Mouse (Mus musculus) hindbrain, embryonic 14.5 days (tissue): ENCODE data around the gene Anpep. TPM values are rescaled to one million over a fixed set of nuclear protein-coding genes. Genes with fewer than 3 reads are reported as not detected.
A peak's percentile ranks its signal among the peaks of the same experiment; 100 is the strongest.

ENCODE experiments used
- ATAC-seq: fragments of 200-750 bp; cut with Nextera tagmentation; 2 replicates; pipeline ENCODE4 v1.8.0; 2017; ENCODE audit warnings: moderate number of reproducible peaks, mild to moderate bottlenecking, moderate TSS enrichment, moderate library complexity; ENCODE audit not compliant: low FRiP score
- DNase-seq: peaks from one replicate; pipeline ENCODE4 v3.0.0-alpha.2; 2015; ENCODE audit warnings: low spot score
- H3K27ac ChIP-seq: fragments of 300-500 bp; sonication (generic); 2 replicates; pipeline ENCODE4 v1.5.1; 2014; ENCODE audit warnings: mild to moderate bottlenecking, moderate library complexity
- H3K27me3 ChIP-seq: fragments of 300-500 bp; sonication (generic); 2 replicates; pipeline ENCODE4 v1.6.1; 2014; ENCODE audit warnings: mild to moderate bottlenecking, low read length, mixed read lengths; ENCODE audit not compliant: control insufficient read depth, insufficient read depth
- H3K36me3 ChIP-seq: fragments of 300-500 bp; sonication (generic); replicated peaks from 2 replicates; pipeline ENCODE4 v1.6.1; 2014; ENCODE audit not compliant: control insufficient read depth, insufficient read depth
- H3K4me1 ChIP-seq: fragments of 300-500 bp; sonication (generic); replicated peaks from 2 replicates; pipeline ENCODE4 v1.6.1; 2014; ENCODE audit warnings: antibody characterized with exemption, low read length, mixed read lengths; ENCODE audit not compliant: control insufficient read depth, insufficient read depth
- H3K4me2 ChIP-seq: fragments of 300-500 bp; sonication (generic); replicated peaks from 2 replicates; pipeline ENCODE4 v1.6.1; 2014; ENCODE audit warnings: mild to moderate bottlenecking, moderate library complexity
- H3K4me3 ChIP-seq: fragments of 300-500 bp; sonication (generic); replicated peaks from 2 replicates; pipeline ENCODE4 v1.5.1; 2014; ENCODE audit warnings: mild to moderate bottlenecking, low read length
- H3K9ac ChIP-seq: fragments of 300-500 bp; sonication (generic); 2 replicates; pipeline ENCODE4 v1.6.1; 2014
- H3K9me3 ChIP-seq: fragments of 300-500 bp; sonication (generic); 2 replicates; pipeline ENCODE4 v1.6.1; 2016; ENCODE audit warnings: low read length; ENCODE audit not compliant: control insufficient read depth
- WGBS: fragments of 180-500 bp; shearing (Covaris S2); extraction: QIAGEN DNeasy Blood & Tissue Kit; methylation state at CpG from one replicate; pipeline ENCODE4 v1.1.7; 2014; 5-methylcytosine and 5-hydroxymethylcytosine counted together
- polyA plus RNA-seq: library from polyadenylated mRNA; unstranded; fragments of >200 nt; fragmentation: Nextera tagmentation; extraction: Ambion mirVana; gene quantifications from 2 replicates; pipeline ENCODE4 v1.2.1, GENCODE M21; 2014

The Anpep gene
- polyA plus RNA-seq, 1 experiment from 2014 or later: 6.6 TPM

DNA sequence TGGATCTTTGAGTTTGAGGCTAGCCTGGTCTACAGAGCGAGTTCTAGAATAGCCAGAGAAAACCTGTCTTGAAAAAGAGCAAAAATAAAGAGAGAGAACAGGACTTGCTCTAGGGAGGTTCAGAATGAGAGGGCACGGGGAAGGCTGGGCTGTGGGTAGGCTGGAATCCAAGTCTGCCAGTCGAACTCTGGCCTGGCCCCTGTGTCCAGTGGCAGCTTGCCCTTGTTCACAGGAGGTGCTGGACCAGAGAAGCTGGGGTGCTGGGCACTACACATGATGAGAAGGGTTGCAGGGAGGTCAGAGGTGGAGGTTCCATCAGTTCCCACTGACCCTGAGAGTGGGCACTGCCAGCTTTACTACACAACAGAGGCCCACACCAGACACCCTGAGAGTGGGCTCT is 32.5 kb downstream of the Anpep start:
- no peak overlapping the region for H3K4me2 ChIP-seq
- no peak overlapping the region for H3K4me3 ChIP-seq
- WGBS: 74% methylated on average over 3 of the region's 3 CpGs
- no peak overlapping the region for H3K9ac ChIP-seq
- ATAC-seq (no peak), DNase-seq (no peak)
- H3K27me3 ChIP-seq: no peaks in the 10 kb centered on the region
- H3K36me3 ChIP-seq: no peaks in the 10 kb centered on the region
- no peaks in the 10 kb centered on the region for H3K9me3 ChIP-seq
- H3K4me1 ChIP-seq: no peaks in the 10 kb centered on the region
- H3K27ac ChIP-seq: no peak overlapping the region

DNA sequence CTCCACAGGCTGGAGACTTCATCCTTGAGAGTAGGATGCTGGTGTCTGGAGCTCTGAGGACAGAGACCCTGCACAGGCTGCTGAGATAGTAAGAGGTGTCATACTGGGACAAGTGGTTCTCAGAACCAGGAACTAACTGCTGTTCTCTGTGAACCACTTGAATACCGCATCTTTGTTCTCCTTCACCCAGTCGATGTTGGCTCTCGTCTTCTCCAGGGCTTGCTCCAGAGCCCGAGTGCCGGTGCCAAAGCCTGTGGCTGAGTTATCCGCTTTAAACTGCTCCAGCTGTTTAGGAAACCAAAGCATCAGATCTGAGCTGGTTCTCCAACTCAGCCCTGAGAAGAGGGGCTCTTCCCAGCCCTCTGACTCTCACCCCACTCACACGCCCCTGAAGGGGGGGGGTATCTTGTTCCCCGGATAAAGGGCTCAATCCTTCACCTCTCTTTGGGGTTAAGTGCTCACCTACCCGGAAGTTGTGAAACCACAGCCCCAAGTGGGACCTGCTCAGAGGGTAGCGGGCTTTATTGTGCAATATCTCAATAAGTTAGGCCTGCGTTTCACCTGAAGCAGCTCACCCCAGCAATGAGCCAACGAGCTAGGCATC is 38.7 kb downstream of the Anpep start:
- H3K9me3 ChIP-seq: no peaks in the 10 kb centered on the region
- H3K27ac ChIP-seq: no peak overlapping the region
- no peak overlapping the region for H3K4me2 ChIP-seq
- H3K9ac ChIP-seq: no peak overlapping the region
- ATAC-seq: no peak
- 90% methylated on average over 12 of the region's 12 CpGs for WGBS
- no peaks in the 10 kb centered on the region for H3K27me3 ChIP-seq
- DNase-seq: no peak
- no peak overlapping the region for H3K4me3 ChIP-seq
- H3K4me1 ChIP-seq: peaks cover 4% of the 10 kb centered on the region; the same call in 1 of the 2 replicates
- no peaks in the 10 kb centered on the region for H3K36me3 ChIP-seq

DNA sequence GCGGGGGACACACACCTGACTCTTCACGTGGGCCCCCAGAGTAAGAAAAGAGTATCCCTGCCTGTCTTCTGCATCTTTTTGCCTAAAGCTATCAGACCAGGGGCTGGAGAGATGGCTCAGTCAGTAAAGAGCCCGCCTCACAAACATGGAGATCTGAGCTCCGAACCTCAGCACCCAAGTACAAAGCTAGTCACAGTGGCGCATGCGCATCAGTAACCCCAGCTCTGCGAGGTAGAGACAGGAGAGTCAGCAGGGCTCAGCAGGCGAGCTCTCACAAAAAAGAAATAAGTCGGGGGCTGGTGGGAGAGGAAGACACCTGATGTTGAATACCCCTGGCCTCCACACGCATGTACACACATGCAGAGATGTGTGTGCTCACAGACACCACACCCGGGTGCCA is 40.9 kb downstream of the Anpep start:
- Histone ChIP-seq H3K27me3 (no peaks in the 10 kb centered on the region), H3K36me3 (no peaks in the 10 kb centered on the region), H3K9ac (no peak overlapping the region), H3K4me1 (peaks cover 4% of the 10 kb centered on the region; the same call in 1 of the 2 replicates), H3K27ac (no peak overlapping the region), H3K4me3 (no peak overlapping the region), H3K4me2 (no peak overlapping the region), H3K9me3 (no peaks in the 10 kb centered on the region)
- ATAC-seq: no peak
- DNase-seq: no peak
- 48% methylated on average over 11 of the region's 11 CpGs for WGBS

DNA sequence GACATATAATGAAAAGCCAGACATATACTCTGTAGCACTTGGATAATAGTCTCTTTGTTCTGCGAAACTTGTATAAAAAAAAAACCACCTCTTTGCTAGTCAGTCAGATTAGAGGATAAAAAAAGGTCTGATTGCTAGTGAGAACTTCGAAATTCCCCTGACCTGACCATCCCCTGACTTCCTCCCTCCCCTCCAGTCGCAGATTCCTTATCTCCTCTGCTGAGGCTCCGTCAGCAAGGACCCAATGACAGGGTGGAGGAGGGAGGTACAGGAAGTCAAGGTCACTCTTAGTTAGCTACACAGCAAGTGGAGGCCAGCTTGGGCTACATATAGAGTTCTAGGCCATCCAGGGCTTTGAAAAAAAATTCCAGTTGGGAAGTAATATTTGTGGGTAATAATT is 41.3 kb downstream of the Anpep start:
- ATAC-seq (no peak), DNase-seq (no peak)
- H3K4me3 ChIP-seq: no peak overlapping the region
- H3K4me2 ChIP-seq: no peak overlapping the region
- H3K27ac ChIP-seq: no peak overlapping the region
- no peaks in the 10 kb centered on the region for H3K9me3 ChIP-seq
- 45% methylated on average over 4 of the region's 4 CpGs for WGBS
- no peaks in the 10 kb centered on the region for H3K36me3 ChIP-seq
- no peak overlapping the region for H3K9ac ChIP-seq
- H3K4me1 ChIP-seq: peaks cover 4% of the 10 kb centered on the region; the same call in 1 of the 2 replicates
- H3K27me3 ChIP-seq: no peaks in the 10 kb centered on the region

DNA sequence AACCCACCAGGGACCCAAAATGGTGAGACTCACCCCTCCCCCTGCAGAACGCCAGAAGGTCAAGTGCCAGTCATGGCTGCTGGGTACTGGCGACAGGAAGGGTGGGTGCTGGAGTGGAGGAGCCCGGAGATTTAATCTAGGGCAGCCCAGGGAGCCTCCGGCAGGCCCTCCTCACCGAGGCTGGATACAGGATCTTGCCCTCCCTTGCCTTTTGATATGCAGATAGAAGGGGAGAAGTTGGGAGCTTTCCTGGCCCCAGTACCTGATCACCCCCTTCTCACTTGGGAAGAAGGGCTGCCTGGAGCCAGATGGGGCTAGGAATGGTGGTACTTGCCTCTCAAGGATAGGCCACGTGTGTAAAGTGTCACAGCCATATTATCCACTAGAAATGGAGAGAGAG is 42.5 kb downstream of the Anpep start:
- no peak for DNase-seq
- H3K9me3 ChIP-seq: no peaks in the 10 kb centered on the region
- no peak overlapping the region for H3K9ac ChIP-seq
- peaks cover 4% of the 10 kb centered on the region; the same call in 1 of the 2 replicates for H3K4me1 ChIP-seq
- no peak overlapping the region for H3K4me2 ChIP-seq
- no peaks in the 10 kb centered on the region for H3K27me3 ChIP-seq
- H3K36me3 ChIP-seq: no peaks in the 10 kb centered on the region
- 9% methylated on average over 6 of the region's 6 CpGs for WGBS
- H3K27ac ChIP-seq: no peak overlapping the region
- ATAC-seq: no peak
- H3K4me3 ChIP-seq: no peak overlapping the region

DNA sequence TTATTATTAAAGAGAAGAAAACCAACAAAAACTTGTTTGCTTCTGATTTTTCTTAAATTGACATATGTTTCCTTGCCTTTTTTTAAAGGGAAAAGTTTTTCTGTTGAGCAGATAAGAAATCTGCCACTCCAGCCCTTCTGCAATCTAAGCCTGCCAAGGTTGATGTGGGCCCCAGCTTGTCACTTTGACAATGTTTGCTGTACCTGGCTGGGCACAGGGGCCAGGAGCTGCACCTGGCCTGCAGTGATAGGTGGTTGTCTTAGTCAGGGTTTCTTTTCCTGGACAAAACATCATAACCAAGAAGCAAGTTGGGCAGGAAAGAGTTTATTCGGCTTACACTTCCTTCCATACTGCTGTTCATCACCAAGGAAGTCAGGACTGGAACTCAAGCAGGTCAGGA is 47.5 kb downstream of the Anpep start:
- Histone ChIP-seq H3K9ac (no peak overlapping the region), H3K9me3 (no peaks in the 10 kb centered on the region), H3K27me3 (peaks cover 6% of the 10 kb centered on the region; the same call in 1 of the 2 replicates), H3K4me1 (peaks cover 3% of the 10 kb centered on the region), H3K4me3 (no peak overlapping the region), H3K4me2 (no peak overlapping the region), H3K36me3 (no peaks in the 10 kb centered on the region), H3K27ac (no peak overlapping the region)
- 96% methylated on average over 1 of the region's 1 CpGs for WGBS
- DNase-seq (no peak), ATAC-seq (no peak)

DNA sequence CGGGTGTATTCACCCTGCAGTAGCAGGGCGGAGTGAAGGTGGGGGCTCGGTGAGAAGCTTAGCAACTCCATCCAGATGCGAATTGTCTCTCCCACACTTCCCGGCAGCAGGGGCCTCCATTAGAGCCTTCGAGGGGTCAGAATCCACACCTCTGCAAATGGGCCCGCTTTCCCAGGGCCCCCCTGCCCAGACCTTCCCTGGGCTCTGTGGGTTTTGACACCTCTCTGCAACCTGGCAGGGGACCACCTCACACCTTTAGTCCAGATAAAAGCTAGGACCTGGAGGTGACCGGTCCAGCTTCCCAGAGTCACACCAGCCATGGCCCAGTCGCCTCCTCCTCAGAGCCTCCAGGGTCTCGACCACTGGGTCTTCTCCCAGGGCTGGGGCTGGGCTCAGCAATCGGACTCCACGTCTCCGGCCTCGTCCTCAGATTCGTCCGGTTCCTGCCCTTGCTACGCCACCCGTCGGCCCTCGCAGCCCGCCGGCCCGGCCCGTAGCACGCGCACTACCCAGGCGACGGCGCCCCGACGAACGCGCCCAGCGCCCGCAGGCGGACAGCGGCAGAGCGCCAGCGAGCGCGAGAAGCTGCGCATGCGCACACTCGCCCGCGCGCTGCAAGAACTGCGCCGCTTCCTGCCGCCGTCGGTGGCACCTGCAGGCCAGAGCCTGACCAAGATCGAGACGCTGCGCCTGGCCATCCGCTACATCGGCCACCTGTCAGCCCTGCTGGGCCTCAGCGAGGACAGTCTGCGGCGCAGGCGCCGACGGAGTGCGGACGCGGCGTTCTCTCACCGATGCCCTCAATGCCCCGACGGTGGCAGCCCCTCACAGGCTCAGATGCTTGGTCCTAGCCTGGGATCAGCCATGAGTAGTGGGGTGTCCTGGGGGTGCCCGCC is 50.0 kb downstream of the Anpep start, which contains the start of gene Mesp2:
TSS of gene Mesp2 (plus strand) at position 117 of the 896 bp plus-strand sequence.
- peak within 1 kb of the TSS; percentile 34 for H3K4me3 ChIP-seq
- WGBS: 22% methylated on average over 65 of the region's 71 CpGs
- no peak within 1 kb of the TSS for H3K27ac ChIP-seq
- no peaks in the 10 kb centered on the region; the same call in 1 of the 2 replicates for H3K4me1 ChIP-seq
- DNase-seq (peak; percentile 83), ATAC-seq (peak; percentile 65; the same call in 1 of the 2 replicates)
- H3K9ac ChIP-seq: peak within 1 kb of the TSS; percentile 54
- no peaks in the 10 kb centered on the region for H3K36me3 ChIP-seq
- no peaks in the 10 kb centered on the region for H3K9me3 ChIP-seq
- peaks cover 6% of the 10 kb centered on the region; the same call in 1 of the 2 replicates for H3K27me3 ChIP-seq
- H3K4me2 ChIP-seq: peak within 1 kb of the TSS; percentile 70

DNA sequence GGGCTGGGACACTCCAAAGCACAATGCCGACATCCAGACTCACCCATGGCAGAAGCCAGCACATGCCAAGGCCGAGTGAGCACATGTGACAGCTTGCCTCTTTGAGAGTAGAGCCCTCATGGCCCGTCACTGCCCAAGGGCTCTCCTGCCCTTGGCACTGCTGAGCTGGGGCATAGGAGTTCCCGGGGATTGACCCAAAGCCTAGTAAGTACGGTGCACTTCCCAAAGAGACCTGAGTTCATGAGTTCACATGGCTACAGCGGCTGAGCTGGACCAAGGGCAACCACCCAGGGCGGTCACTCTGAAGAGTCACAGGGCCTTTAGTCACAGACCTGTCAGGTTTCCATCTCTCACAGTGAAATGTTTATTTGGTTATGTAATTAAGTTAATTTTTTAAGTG is 52.3 kb downstream of the Anpep start:
- 89% methylated on average over 7 of the region's 7 CpGs for WGBS

DNA sequence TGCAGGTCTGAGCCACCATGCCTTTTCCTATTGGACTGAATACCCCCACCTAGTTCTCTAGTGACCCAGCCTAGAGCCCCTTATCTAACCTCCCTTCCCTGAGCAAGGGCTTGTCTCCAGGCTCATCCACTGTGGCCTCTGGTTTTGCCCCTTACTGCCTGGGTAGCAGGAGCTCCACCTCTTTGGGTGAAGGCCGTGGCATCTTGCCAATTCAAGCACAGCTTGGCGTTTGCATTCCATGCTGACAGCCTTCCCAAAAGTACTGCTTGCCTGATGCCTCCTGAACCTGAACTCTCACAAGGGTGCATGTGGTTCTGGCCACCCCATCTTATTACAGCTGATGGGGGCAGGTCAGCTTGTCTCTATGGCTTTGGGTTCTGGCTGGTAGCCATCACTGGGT is 57.0 kb downstream of the Anpep start:
- Histone ChIP-seq H3K4me2 (no peak overlapping the region), H3K36me3 (no peaks in the 10 kb centered on the region), H3K4me3 (no peak overlapping the region), H3K9ac (no peak overlapping the region), H3K4me1 (no peaks in the 10 kb centered on the region), H3K9me3 (no peaks in the 10 kb centered on the region), H3K27me3 (no peaks in the 10 kb centered on the region), H3K27ac (no peak overlapping the region)
- WGBS: 59% methylated on average over 2 of the region's 2 CpGs
- no peak for ATAC-seq
- no peak for DNase-seq

More for the DNA sequence above, 52.3 kb downstream of the Anpep start:
- Histone ChIP-seq H3K4me1 (no peaks in the 10 kb centered on the region; the same call in 1 of the 2 replicates), H3K4me2 (no peak overlapping the region), H3K9ac (no peak overlapping the region), H3K4me3 (no peak overlapping the region), H3K27me3 (peaks cover 6% of the 10 kb centered on the region; the same call in 1 of the 2 replicates), H3K27ac (no peak overlapping the region), H3K36me3 (no peaks in the 10 kb centered on the region), H3K9me3 (no peaks in the 10 kb centered on the region)
- ATAC-seq: no peak
- no peak for DNase-seq
